Mouse (Mus musculus) testis, adult 2 months (tissue): ENCODE results near the gene Adcyap1r1. TPM values are rescaled to one million over a fixed set of nuclear protein-coding genes. Genes with fewer than 3 reads are reported as not detected.
A peak's percentile ranks its signal among the peaks of the same experiment; 100 is the strongest.

Source experiments
- H3K27ac ChIP-seq: fragments of 200-500 bp; 2 replicates; pipeline ENCODE4 v1.5.1; 2012; ENCODE audit warnings: low read depth, low read length; ENCODE audit not compliant: control insufficient read depth, insufficient read depth
- H3K27me3 ChIP-seq: fragments of 200-500 bp; 2 replicates; pipeline ENCODE4 v1.6.1; 2012; ENCODE audit warnings: mild to moderate bottlenecking, low read length, moderate library complexity; ENCODE audit not compliant: control insufficient read depth, insufficient read depth
- H3K36me3 ChIP-seq: fragments of 200-500 bp; 2 replicates; pipeline ENCODE4 v1.6.1; 2012; ENCODE audit warnings: mild to moderate bottlenecking, low read length; ENCODE audit not compliant: control insufficient read depth, insufficient read depth
- H3K4me1 ChIP-seq: fragments of 200-500 bp; 2 replicates; pipeline ENCODE4 v1.6.1; 2012; ENCODE audit warnings: low read length; ENCODE audit not compliant: control insufficient read depth, insufficient read depth
- H3K4me3 ChIP-seq: fragments of 200-500 bp; 2 replicates; pipeline ENCODE4 v1.5.1; 2012; ENCODE audit warnings: low read depth, mild to moderate bottlenecking, low read length, moderate library complexity, mixed read lengths; ENCODE audit not compliant: control insufficient read depth
- CTCF ChIP-seq: fragments of 200-500 bp; IDR thresholded peaks from 2 replicates; pipeline ENCODE4 v1.5.1; 2012; ENCODE audit warnings: low read depth, mild to moderate bottlenecking, inconsistent platforms, low read length, moderate library complexity; ENCODE audit not compliant: control insufficient read depth, insufficient read depth, insufficient replicate concordance
- POLR2A ChIP-seq: fragments of 200-500 bp; IDR thresholded peaks from 2 replicates; pipeline ENCODE4 v1.6.1; 2012; ENCODE audit warnings: low read depth, mild to moderate bottlenecking, inconsistent platforms, low read length, moderate library complexity; ENCODE audit not compliant: control insufficient read depth
- polyA plus RNA-seq: library from polyadenylated mRNA; depleted of rRNA; stranded (reverse); fragments of >200 nt; gene quantifications from 2 replicates; pipeline ENCODE4 v1.2.3, GENCODE M21; 2012; rRNA removed

Adcyap1r1 gene
- 0.64 and 1.6 TPM in 2 replicates for polyA plus RNA-seq

- Histone ChIP-seq H3K4me3 (peak within 1 kb of the TSS; percentile 21), H3K27me3 (no peaks in the 10 kb centered on the region), H3K27ac (no peak within 1 kb of the TSS), H3K4me1 (no peaks in the 10 kb centered on the region), H3K36me3 (no peaks in the 10 kb centered on the region)
- TF ChIP-seq CTCF (no peak), POLR2A (no peak)
These were observed at the start of gene Adcyap1r1 for GRCm38 (mm10) chr6:55451771-55452371. Adcyap1r1 (plus strand) TSS chr6:55451978.

DNA sequence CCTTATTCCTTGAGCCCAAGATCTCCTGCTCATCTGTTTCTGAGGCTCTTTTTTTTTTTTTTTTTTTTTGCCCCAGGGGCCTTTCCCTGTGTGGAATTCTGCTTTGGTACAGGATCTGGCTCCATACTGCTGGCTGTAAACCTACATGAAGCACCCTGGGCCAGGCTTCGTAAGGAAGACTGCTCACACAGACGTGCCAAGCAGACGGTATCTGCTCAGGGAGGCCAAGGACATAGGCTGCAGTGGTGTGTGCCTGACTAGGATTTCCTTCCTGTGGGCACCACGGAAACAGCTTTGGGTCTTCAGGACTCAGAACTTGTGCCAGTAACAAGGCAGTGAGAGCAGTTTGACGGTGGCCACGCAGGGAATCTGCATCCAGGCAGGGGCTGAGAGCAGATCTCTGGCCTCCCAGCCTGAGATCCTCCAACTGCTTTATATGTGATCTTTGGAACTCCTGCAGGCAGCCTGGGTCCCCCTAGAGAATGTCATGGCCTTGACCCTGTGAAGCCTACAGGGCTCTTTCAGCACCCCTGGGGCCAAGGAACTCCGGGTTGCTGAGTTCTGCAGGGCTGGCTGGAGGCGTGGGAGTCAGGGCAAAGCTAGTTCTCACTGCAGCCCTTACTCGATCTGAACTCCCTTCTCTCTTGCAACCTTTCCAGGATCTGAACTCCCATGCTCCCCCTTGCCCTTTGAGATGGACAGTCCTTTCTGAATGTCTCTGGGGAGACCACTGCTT is 49.6 kb upstream of the Adcyap1r1 start:
- no peaks in the 10 kb centered on the region for H3K36me3 ChIP-seq
- no peak overlapping the region for H3K27ac ChIP-seq
- TF ChIP-seq POLR2A (no peak), CTCF (no peak)
- no peaks in the 10 kb centered on the region for H3K27me3 ChIP-seq
- peaks cover 2% of the 10 kb centered on the region; the same call in 1 of the 2 replicates for H3K4me1 ChIP-seq
- H3K4me3 ChIP-seq: no peak overlapping the region

DNA sequence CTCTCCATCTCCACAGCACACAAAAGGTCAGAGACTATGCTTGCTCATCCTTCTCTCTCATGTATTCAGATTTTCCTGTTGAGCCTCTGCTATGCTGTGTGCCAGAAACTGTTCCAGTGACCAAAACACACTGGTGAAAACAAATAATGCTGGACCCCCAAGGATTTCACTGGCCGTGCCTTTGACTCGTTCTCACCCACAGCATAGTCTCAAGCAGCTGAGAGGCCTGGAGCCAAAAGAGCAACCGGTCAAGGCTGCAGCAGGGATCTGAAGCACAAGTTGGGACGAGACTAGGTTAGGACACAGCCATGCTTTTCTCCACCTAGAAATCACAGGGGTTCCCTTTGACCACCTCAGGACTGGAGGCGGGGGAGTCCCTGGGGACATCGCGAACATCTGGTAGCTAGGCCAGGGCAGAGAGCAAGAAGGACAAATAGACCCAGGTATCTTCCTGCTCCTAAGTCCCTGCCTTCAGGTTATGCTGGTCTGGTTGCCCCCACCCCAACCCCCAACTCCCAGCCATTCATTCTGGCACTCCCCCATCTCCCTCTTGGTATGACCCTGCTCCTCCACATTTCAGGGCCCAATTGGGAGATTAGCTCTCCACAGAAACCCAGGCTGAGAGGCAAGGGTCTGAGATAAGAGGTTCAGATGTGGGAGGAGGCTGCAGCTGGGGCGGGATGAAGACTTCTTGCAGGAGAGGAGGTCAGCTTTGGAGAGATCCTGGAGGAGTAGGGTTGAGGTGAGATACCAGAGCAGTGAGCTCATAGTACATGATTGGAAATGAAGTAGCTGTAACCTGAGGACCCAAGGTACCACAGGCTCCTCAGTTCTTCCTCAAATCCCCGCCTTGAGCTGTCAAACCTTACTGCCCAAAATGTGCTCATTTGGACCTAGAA is 48.1 kb upstream of the Adcyap1r1 start:
- no peaks in the 10 kb centered on the region for H3K36me3 ChIP-seq
- no peak overlapping the region for H3K4me3 ChIP-seq
- H3K4me1 ChIP-seq: peaks cover 2% of the 10 kb centered on the region; the same call in 1 of the 2 replicates
- no peak overlapping the region for H3K27ac ChIP-seq
- H3K27me3 ChIP-seq: no peaks in the 10 kb centered on the region
- TF ChIP-seq POLR2A: no peak
- TF ChIP-seq CTCF: no peak

- no peaks in the 10 kb centered on the region for H3K27me3 ChIP-seq
- H3K4me1 ChIP-seq: peaks cover 2% of the 10 kb centered on the region; the same call in 1 of the 2 replicates
- H3K27ac ChIP-seq: no peak overlapping the region
- H3K36me3 ChIP-seq: no peaks in the 10 kb centered on the region
- TF ChIP-seq CTCF: no peak
- no peak overlapping the region for H3K4me3 ChIP-seq
These were observed 47.3 kb upstream of the Adcyap1r1 start for GRCm38 (mm10) chr6:55404421-55404990.

GRCm38 (mm10) chr6:55407345-55407744 is 44.4 kb upstream of the Adcyap1r1 start:
- no peaks in the 10 kb centered on the region for H3K4me1 ChIP-seq
- no peak overlapping the region for H3K4me3 ChIP-seq
- H3K36me3 ChIP-seq: no peaks in the 10 kb centered on the region
- TF ChIP-seq CTCF (no peak), POLR2A (no peak)
- no peak overlapping the region for H3K27ac ChIP-seq
- H3K27me3 ChIP-seq: no peaks in the 10 kb centered on the region

- TF ChIP-seq POLR2A (no peak), CTCF (no peak)
- Histone ChIP-seq H3K27ac (no peak overlapping the region), H3K4me3 (no peak overlapping the region), H3K27me3 (no peaks in the 10 kb centered on the region), H3K4me1 (no peaks in the 10 kb centered on the region), H3K36me3 (no peaks in the 10 kb centered on the region)
These were observed 41.5 kb upstream of the Adcyap1r1 start for GRCm38 (mm10) chr6:55410119-55410775.
